Mouse (Mus musculus) neural tube, embryonic 14.5 days (tissue): ENCODE measurements around the gene Plagl1. TPM values are rescaled to one million over a fixed set of nuclear protein-coding genes. Genes with fewer than 3 reads are reported as not detected.

Experiments
- ATAC-seq: fragments of 200-750 bp; cut with Nextera tagmentation; 2 replicates; pipeline ENCODE4 v1.8.0; 2017; ENCODE audit warnings: low read depth, mild to moderate bottlenecking, moderate TSS enrichment, moderate library complexity
- H3K27ac ChIP-seq: fragments of 300-500 bp; sonication (generic); 2 replicates; pipeline ENCODE4 v1.5.1; 2014; ENCODE audit warnings: low read depth, mild to moderate bottlenecking, control low read depth, low read length, moderate library complexity, mixed read lengths
- H3K27me3 ChIP-seq: fragments of 300-500 bp; sonication (generic); 2 replicates; pipeline ENCODE4 v1.6.1; 2014; ENCODE audit warnings: low read length; ENCODE audit not compliant: control insufficient read depth, insufficient read depth
- H3K36me3 ChIP-seq: fragments of 300-500 bp; sonication (generic); 2 replicates; pipeline ENCODE4 v1.6.1; 2014; ENCODE audit warnings: low read length, mixed read lengths; ENCODE audit not compliant: control insufficient read depth, insufficient read depth
- H3K4me1 ChIP-seq: fragments of 300-500 bp; sonication (generic); 2 replicates; pipeline ENCODE4 v1.6.1; 2014; ENCODE audit warnings: low read length; ENCODE audit not compliant: control insufficient read depth, insufficient read depth
- H3K4me2 ChIP-seq: fragments of 300-500 bp; sonication (generic); 2 replicates; pipeline ENCODE4 v1.6.1; 2014; ENCODE audit warnings: mild to moderate bottlenecking, low read depth, low read length, control low read depth
- H3K4me3 ChIP-seq: fragments of 300-500 bp; sonication (generic); 2 replicates; pipeline ENCODE4 v1.5.1; 2014; ENCODE audit warnings: low read depth, low read length, control low read depth, mixed read lengths
- H3K9ac ChIP-seq: fragments of 300-500 bp; sonication (generic); replicated peaks from 2 replicates; pipeline ENCODE4 v1.6.1; 2014; ENCODE audit warnings: low read depth, mild to moderate bottlenecking, control low read depth, low read length, mixed read lengths
- H3K9me3 ChIP-seq: fragments of 300-500 bp; sonication (generic); 2 replicates; pipeline ENCODE4 v1.6.1; 2016; ENCODE audit warnings: low read length; ENCODE audit not compliant: control insufficient read depth
- WGBS: fragments of 180-500 bp; shearing (Covaris S2); extraction: QIAGEN DNeasy Blood & Tissue Kit; methylation state at CpG from one replicate; pipeline ENCODE4 v1.1.7; 2014; 5-methylcytosine and 5-hydroxymethylcytosine counted together
- polyA plus RNA-seq: library from polyadenylated mRNA; unstranded; fragments of >200 nt; fragmentation: Nextera tagmentation; extraction: Ambion mirVana; gene quantifications from 2 replicates; pipeline ENCODE4 v1.2.1, GENCODE M21; 2014

Plagl1 gene
- polyA plus RNA-seq, 1 experiment from 2014 or later: 29.0 TPM

DNA sequence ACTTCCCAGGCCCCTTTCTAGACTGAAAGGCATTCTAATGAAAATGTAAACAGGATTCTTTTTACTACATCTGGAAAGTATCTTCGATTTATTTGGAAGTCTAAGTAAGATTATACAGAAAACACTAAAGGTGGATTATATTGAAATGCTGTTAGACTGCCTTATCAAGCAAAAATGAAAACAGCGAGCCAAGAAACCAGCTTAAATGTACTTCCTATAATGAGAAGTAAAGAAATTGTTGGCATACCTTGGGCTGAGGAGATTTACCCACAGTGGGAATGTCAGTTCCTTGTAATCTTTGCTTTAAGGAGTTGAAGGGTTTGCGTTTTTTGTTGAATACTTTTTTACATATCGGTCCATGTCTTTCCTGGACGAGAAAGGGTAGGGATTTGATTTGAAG lies 108.2 kb downstream of the Plagl1 start:
- no peak overlapping the region for H3K4me3 ChIP-seq
- no peak overlapping the region for H3K9ac ChIP-seq
- H3K4me2 ChIP-seq: no peak overlapping the region
- no peak for ATAC-seq
- 91% methylated on average over 5 of the region's 5 CpGs for WGBS
- H3K36me3 ChIP-seq: no peaks in the 10 kb centered on the region
- no peaks in the 10 kb centered on the region for H3K27me3 ChIP-seq
- H3K27ac ChIP-seq: no peak overlapping the region
- no peaks in the 10 kb centered on the region for H3K4me1 ChIP-seq
- no peaks in the 10 kb centered on the region for H3K9me3 ChIP-seq

DNA sequence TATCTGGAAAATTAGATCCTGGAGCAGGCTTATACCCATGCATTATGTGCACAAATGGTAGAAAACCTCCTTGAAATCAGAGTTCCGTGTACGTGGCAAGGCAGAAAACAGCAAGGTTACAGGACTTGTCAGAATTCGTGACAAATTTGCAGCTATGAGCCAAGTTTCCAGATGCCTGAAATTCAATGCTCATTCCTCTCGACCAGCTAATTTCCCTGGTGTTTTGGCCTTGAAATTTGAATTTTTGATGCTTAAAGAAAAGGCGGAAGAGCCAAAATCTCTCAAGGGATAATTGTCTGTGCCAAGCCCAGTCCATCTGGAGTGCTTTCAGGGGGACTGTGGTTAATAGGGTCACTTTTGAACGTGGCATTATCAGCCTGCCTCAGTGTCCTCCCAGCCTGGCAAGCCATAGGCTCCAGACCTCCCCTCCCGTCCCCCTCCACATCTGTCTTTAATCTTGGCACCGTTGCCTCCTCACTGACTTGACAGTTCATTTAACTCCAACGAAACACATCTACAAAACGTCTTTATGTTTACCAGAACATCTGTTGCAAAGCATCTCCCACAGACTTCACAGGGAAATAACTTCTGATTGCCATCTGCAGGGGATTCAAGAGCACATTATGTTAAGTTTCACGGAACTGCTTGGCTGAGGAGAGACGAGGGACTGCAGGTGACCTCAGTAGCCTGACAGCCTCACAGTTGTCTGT lies 110.6 kb downstream of the Plagl1 start:
- no peak overlapping the region for H3K4me3 ChIP-seq
- H3K27ac ChIP-seq: no peak overlapping the region
- H3K36me3 ChIP-seq: no peaks in the 10 kb centered on the region
- no peaks in the 10 kb centered on the region for H3K27me3 ChIP-seq
- no peaks in the 10 kb centered on the region for H3K4me1 ChIP-seq
- no peaks in the 10 kb centered on the region for H3K9me3 ChIP-seq
- H3K4me2 ChIP-seq: no peak overlapping the region
- WGBS: 54% methylated on average over 12 of the region's 12 CpGs
- H3K9ac ChIP-seq: no peak overlapping the region
- ATAC-seq: peak; percentile 70

DNA sequence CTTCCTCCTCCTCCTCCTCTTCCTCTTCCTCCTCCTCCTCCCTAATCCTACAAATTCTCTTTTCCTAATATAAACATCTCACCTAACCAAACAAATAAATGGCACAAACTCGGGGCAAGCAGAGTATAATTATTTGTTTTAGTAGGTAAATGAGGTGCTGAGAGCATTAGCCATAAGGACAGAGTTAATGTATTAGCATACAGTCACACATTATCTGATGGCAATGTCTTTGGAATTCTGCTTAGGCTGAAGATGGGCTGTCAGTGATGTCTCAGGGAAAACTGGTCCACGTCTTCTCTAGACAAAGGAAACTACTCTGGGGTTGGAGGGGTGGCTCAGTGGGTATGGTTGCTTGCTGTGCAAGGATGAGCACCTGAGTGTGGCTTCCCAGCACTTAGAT lies 111.2 kb downstream of the Plagl1 start:
- Histone ChIP-seq H3K27ac (no peak overlapping the region), H3K36me3 (no peaks in the 10 kb centered on the region), H3K4me1 (no peaks in the 10 kb centered on the region), H3K9me3 (no peaks in the 10 kb centered on the region), H3K27me3 (no peaks in the 10 kb centered on the region), H3K4me2 (no peak overlapping the region), H3K4me3 (no peak overlapping the region), H3K9ac (no peak overlapping the region)
- WGBS: 65% methylated on average over 2 of the region's 2 CpGs
- 0 out of 2 replicates have a peak, but pooled peaks have one; percentile 15 for ATAC-seq

DNA sequence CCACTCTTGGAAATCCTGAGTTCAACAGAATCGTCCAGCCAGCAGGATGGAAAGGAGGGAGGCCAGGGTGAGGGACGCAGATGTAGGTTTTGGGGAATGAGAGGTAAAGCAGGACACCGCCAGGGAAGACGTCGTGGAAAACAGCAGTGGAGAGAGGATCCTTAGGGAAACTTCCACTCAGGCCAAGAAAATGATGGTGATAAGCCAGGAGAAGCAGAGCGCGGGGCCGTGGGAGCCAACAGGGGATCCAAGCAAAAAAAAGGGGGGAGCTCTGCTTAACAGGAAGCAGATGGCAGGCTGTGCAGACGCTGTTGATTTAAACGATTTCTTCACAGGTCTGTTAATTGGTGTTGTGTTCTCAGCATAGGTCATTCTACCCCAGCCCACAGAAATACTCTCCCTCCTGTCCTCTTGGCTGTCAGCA lies 112.5 kb downstream of the Plagl1 start:
- no peaks in the 10 kb centered on the region for H3K9me3 ChIP-seq
- no peak overlapping the region for H3K4me2 ChIP-seq
- H3K4me1 ChIP-seq: no peaks in the 10 kb centered on the region
- no peak for ATAC-seq
- no peak overlapping the region for H3K9ac ChIP-seq
- WGBS: 60% methylated on average over 10 of the region's 10 CpGs
- H3K36me3 ChIP-seq: peaks cover 6% of the 10 kb centered on the region
- no peak overlapping the region for H3K27ac ChIP-seq
- no peaks in the 10 kb centered on the region for H3K27me3 ChIP-seq
- H3K4me3 ChIP-seq: no peak overlapping the region

DNA sequence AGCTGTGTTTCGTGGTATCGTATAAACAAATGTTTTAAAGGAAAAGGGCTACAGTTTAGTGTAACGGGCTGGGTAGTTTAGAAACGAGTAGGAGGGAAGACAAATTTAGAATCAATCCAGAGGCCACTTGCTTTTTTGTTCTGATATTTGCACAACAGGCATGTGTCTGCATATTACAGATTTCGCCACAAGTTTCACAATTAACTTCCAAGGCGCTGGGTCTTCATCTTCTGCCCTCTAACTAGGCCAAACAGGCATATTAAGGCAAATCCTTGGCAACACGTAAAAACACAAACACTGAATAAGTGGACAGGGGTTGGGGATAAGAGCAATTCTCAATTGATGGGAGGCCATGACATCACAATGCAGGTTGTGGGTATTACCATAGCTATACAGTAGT lies 115.6 kb downstream of the Plagl1 start:
- no peak overlapping the region for H3K27ac ChIP-seq
- H3K4me1 ChIP-seq: no peaks in the 10 kb centered on the region
- H3K9me3 ChIP-seq: no peaks in the 10 kb centered on the region
- no peak overlapping the region for H3K4me3 ChIP-seq
- no peak for ATAC-seq
- no peak overlapping the region for H3K4me2 ChIP-seq
- WGBS: 92% methylated on average over 7 of the region's 7 CpGs
- no peaks in the 10 kb centered on the region for H3K27me3 ChIP-seq
- peaks cover 34% of the 10 kb centered on the region for H3K36me3 ChIP-seq
- no peak overlapping the region for H3K9ac ChIP-seq

DNA sequence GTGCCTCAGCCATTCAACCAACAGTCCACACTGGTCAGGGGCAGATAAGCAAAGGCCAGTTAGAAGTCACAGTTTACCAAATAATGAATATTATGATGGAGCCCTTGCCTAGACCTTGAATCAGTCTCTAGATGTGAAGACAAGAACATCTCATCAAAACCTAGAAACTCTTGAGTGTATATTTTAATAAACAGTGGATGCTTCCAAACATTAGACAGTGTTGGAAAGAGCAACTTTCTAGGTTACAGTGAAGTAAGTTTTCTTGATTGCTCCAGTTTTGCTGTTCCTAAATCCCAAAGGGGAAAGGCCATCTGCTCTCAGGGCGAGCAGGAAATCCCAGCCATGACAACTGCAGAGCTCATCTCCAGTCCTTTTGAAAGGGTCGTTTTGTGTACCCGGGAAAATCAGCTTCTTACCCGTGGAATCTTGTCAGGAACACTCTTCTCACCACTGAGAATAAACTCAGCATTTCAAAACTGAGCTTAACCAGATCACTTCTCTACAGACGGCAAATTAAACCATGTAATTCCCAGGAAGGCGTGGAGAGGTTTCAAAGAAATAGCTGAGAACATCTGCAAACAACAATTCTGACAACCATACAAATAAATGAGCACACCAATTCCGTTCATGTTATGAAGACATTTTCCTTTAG lies 117.8 kb downstream of the Plagl1 start, which contains the start of gene Zc2hc1b:
Zc2hc1b (minus strand) TSS at position 51 of the 652 bp plus-strand sequence.
- no peak for ATAC-seq
- WGBS: 62% methylated on average over 7 of the region's 7 CpGs

DNA sequence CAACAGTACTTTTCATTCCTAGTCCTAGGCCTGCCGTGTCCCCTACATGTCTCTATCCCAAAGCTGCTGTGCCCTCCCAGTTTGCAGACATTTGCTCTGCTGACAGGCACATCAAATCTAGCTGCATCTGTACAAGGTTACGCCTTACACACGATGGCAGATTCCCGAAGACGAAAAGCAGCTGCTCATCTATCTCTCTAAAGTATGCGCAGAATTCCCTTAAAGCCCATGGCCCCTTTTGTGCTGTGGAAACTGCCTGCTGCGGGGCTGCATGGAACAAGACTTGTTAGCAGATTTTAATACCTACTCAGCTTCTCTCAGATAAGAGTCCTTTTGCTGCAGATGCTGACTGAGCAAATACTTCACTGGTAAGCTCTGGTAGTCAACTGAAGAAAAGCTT lies 119.9 kb downstream of the Plagl1 start:
- 93% methylated on average over 7 of the region's 7 CpGs for WGBS
- no peak for ATAC-seq
- Histone ChIP-seq H3K36me3 (peaks cover 48% of the 10 kb centered on the region), H3K9ac (no peak overlapping the region), H3K4me2 (no peak overlapping the region), H3K4me1 (no peaks in the 10 kb centered on the region), H3K27ac (no peak overlapping the region), H3K4me3 (no peak overlapping the region), H3K27me3 (no peaks in the 10 kb centered on the region), H3K9me3 (no peaks in the 10 kb centered on the region)

More for the DNA sequence above, 117.8 kb downstream of the Plagl1 start, which contains the start of gene Zc2hc1b:
- H3K4me2 ChIP-seq: no peak within 1 kb of the TSS
- H3K27me3 ChIP-seq: no peaks in the 10 kb centered on the region
- no peak within 1 kb of the TSS for H3K4me3 ChIP-seq
- H3K9me3 ChIP-seq: no peaks in the 10 kb centered on the region
- peaks cover 48% of the 10 kb centered on the region for H3K36me3 ChIP-seq
- no peak within 1 kb of the TSS for H3K9ac ChIP-seq
- no peak within 1 kb of the TSS for H3K27ac ChIP-seq
- H3K4me1 ChIP-seq: no peaks in the 10 kb centered on the region

Other genes with a start within 250 kb of the Plagl1 start
- 16.0 and 28.3 TPM in 2 replicates for gene Utrn, start 191.1 kb upstream of the Plagl1 start, polyA plus RNA-seq
- 0.66 and 3.0 TPM in 2 replicates for gene Stx11, start 96.2 kb upstream of the Plagl1 start, polyA plus RNA-seq
- 25.5 and 28.0 TPM in 2 replicates for gene Sf3b5, start 55.2 kb upstream of the Plagl1 start, polyA plus RNA-seq
- gene Zc2hc1b, start 117.5 kb downstream of the Plagl1 start, polyA plus RNA-seq: not detected in 2 replicates
- 27.6 and 41.4 TPM in 2 replicates for gene Ltv1, start 132.7 kb downstream of the Plagl1 start, polyA plus RNA-seq